Mouse (Mus musculus) common myeloid progenitor, adult 5-6 weeks (primary cell): ENCODE results near the gene Cd207. TPM values are rescaled to one million over a fixed set of nuclear protein-coding genes. Genes with fewer than 3 reads are reported as not detected.
A peak's percentile ranks its signal among the peaks of the same experiment; 100 is the strongest.
"Not testable (repeated sequence)": the region's sequence is repeated elsewhere in the genome, so short reads cannot be mapped to it uniquely, and the experiment has no call there.

Source experiments
- ATAC-seq: replicated peaks from 2 replicates; pipeline ENCODE4 v1.8.0; 2016; ENCODE audit warnings: low read depth, mild to moderate bottlenecking, moderate TSS enrichment, inconsistent platforms; ENCODE audit not compliant: poor library complexity, severe bottlenecking
- total RNA-seq: library from RNA; stranded (forward); fragments of 200-1000, 187-1606 nt; gene quantifications from 2 replicates; pipeline ENCODE4 v1.2.3, GENCODE M21; 2017

Cd207 gene
- total RNA-seq, 1 experiment from 2014 or later = not detected

DNA sequence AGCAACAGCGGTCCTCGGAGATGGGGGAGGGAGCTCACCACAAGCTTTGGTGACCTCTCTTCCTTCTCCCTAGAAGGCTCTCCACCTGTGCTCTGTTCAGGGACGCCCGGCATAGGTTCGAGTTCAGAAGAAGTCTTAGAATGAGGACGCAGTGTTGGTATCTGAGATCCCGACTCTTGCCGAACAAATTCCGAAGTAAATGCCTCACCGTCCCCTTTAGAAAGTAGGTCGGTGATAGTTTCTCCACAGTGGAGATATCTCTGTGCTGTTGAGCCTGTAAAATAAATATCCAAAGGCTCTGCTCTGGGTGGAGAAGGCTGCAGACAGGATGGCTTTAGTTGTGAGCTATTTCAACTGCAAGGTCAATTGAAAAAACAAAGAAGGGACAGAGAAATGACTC, 23.3 kb upstream of the Cd207 start:
- ATAC-seq = no peak

GRCm38 (mm10) chr6:83699971-83700370, 22.3 kb upstream of the Cd207 start:
- ATAC-seq = no peak

DNA sequence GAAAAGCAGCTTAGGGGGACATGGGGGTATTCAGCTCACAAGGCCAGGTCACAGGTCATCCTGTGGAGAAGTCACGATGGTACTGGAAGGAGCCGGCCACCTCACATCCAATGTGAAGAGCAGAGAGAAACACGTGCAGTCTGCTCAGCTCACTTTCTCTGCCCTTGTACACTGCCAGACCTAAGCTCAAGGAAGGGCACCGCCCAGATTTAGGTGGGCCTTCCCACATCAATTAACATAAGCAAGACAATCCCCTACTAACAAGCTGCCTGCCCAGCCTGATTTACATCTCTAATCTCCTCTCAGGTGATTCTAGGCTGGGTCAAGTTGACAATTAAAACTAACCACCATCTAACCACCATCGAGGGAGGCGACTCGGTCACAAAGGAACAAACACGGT, 20.3 kb upstream of the Cd207 start:
- ATAC-seq = no peak

- ATAC-seq = peak; percentile 61
Measured at GRCm38 (mm10) chr6:83696684-83697083, 19.0 kb upstream of the Cd207 start.

DNA sequence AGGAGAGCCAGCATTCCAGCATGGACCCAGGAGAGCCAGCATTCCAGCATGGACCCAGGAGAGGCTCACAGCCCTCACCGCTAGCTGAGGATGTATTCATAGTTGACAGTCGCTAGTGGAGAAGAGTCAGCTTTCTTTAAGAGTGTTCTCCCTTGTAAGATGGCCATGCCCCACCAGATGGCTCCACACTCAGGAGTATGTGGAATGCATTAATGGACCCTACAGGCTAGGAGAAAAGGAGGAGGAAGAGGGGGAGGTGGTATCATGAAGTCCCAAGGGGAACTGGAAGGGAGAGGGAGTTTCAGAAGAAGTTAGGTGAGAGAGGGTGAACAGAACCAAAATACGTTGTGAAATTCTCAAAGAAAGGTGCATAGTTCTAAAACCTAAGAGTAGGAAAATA, 18.1 kb upstream of the Cd207 start:
- no peak for ATAC-seq

GRCm38 (mm10) chr6:83693835-83694234, 16.2 kb upstream of the Cd207 start:
- ATAC-seq = peak; percentile 45

DNA sequence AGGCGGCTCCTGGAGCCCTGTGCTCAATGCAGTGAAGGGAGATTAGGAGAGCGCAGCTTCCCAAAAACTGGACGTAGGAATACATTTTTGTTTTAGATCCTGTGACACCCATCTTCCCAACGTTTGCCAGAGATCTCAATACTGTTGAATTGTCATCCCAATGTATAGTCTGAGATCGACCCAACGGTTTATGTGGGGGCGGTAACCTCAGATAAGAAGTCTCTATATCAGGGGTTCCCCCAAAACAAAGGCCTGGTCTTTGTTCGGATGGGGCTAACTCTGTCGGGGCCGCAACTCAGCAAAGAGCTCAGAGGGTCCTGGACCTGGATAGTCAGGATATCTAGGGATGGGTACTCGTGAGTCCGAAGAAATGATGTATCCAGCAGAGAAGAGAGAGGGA, 15.3 kb upstream of the Cd207 start:
- no peak for ATAC-seq

DNA sequence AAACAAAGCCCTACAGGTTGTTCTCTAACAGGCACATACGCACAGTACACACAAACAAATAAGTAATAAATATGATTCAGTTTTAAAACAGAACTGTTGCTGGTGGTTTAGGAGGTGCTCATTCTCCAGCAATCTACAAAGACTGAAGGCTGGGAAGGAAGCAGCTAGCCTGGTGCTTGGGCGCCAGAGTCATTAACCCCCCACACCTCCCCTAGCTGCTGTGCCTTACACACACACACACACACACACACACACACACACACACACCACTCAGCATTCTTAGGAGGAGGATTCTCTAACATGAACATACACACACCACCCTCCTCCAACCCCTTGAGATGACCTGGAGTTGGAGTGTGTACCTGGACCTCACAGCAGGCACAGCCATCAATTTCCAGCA, 13.3 kb upstream of the Cd207 start:
- ATAC-seq = no peak

GRCm38 (mm10) chr6:83690277-83690676, 12.6 kb upstream of the Cd207 start:
- ATAC-seq = peak; percentile 69

- ATAC-seq = peak; percentile 74
Measured at GRCm38 (mm10) chr6:83689374-83689773, 11.7 kb upstream of the Cd207 start.

DNA sequence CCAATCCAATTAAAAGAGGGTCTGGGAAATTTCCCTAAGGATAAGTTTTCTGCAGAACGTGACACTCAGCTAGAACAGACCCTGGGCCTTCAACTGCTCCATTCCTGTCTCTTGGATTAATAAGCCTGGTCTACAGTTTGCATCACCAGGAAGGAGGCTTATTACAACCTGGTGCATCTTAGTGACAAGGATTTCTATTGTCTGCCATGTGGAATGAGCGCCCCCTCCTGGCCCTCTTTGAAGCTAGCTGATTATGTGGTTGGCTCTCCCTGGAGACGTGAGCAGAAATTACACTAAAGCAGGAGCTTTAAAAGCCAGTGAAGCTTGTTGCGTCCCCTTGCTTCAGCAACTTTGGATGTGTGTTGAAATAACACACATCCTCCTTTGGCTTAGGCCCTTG, 4.3 kb downstream of the Cd207 start:
- peak; percentile 89 for ATAC-seq

DNA sequence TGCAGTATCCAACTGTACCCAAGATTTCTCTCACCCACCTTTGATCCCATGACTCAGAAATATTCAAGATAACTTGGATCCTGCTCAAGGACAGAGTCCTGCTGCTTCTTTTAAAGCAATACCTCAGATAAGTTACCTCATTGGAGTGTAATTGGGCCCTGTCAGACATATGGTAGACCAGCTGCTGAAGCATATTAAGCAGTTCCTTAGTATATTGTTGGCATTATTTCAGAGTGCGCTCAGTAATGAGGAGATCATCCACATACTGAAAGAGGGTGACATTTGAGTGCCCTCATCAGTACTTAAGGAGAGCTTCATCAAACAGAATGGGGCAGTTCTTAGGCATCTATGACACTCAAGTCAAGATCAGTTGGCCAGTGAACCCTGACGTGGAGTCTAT, 12.6 kb downstream of the Cd207 start:
- ATAC-seq = no peak

DNA sequence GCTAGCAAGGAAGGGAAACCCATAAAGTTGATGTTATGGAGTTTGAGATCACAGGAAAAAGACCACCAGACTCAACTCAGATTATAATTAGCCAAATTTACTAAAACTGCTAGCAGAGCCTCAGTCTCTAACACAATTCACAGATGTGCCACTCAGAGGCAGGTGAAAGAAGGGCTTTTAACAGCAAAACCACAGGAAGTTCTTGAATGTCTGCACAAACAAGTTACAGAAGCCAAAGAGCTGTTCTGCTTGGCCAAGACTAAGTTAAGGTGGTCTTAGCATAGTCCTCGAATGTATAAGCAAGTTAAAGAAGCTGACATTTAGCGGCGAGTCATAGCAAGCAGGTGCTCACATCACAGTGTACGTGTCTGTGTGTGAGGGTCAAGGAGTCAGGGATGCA, 16.8 kb downstream of the Cd207 start:
- no peak for ATAC-seq

DNA sequence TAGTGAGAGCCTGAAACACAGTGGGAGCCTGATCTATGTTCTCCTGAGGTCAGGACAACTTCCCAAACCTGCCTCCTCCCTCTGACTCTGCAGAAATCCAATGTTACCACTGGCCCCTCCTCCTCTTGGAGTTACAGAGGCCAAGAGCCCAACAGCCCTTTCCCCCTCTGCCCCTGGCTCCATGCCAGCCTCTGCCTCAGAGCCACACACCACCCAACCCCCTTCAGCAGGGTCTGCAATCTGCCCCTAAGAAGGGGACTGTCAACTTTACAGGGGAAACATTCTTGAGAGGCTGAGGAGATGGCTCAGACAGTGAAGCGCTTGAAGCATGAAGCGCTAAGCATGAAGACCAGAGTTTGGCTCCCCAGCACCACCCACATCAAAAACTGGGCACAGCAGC, 21.6 kb downstream of the Cd207 start, which contains the start of gene Clec4f:
Gene Clec4f (minus strand): TSS at position 101 of the 400 bp plus-strand sequence.
- ATAC-seq = no peak

DNA sequence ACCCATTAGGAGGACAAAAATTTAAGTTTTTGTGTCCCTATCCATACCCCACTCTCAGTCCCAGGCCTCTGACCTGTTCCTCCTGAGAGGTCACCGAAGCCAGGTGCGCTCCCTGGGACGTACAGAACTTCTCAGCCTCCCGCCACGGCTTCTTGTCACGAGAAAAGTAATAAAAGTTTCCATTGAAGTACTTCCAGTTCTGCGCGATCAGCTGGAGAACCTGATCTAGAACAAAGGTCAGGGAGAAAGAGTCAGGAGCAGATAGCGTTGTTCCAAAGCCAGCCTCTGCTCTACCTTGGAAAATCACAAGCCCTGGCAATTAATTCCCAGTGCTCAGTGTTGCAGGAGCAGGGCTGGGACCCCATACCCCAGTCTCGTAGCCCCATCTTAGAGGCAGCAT, 30.9 kb downstream of the Cd207 start:
- ATAC-seq = no peak

- no peak for ATAC-seq
Measured at GRCm38 (mm10) chr6:83635329-83635728, 42.3 kb downstream of the Cd207 start.

- ATAC-seq = not testable (repeated sequence)
Measured at GRCm38 (mm10) chr6:83634631-83635030, 43.0 kb downstream of the Cd207 start.

GRCm38 (mm10) chr6:83634106-83634505, 43.6 kb downstream of the Cd207 start:
- not testable (repeated sequence) for ATAC-seq

GRCm38 (mm10) chr6:83631815-83632214, 45.8 kb downstream of the Cd207 start:
- ATAC-seq = no peak

DNA sequence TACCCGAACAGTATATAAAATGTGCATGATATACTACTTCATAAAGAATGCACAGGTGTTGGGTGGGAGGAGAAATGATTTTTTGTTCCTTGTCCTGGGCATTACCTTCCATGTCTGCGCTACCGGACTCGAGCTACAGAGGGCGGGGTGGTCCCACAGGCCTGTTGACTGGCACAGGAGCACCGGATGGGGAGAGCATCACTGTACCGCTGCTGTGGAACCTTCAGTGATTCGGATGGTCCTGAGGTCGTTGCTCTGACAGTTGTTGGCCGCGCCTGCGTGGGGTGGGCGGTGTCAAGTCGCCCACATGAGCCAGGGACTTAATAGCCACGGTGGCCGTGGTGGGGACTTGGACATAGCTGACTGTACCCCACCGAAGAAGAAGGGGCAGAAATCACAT, 50.9 kb downstream of the Cd207 start:
- 0 out of 2 replicates have a peak, but pooled peaks have one; percentile 22 for ATAC-seq
